Mouse (Mus musculus) layer of hippocampus, adult 9-11 months (tissue): ENCODE results near the gene Slc9a3.

Experiments
- DNase-seq: peaks from one replicate; pipeline ENCODE4 v3.0.0; 2022

Gene Slc9a3

GRCm38 (mm10) chr13:74145983-74146622, 24.8 kb downstream of the Slc9a3 start:
- DNase-seq = no peak

GRCm38 (mm10) chr13:74147327-74147726, 26.1 kb downstream of the Slc9a3 start:
- DNase-seq = no peak

GRCm38 (mm10) chr13:74166348-74167056, 45.2 kb downstream of the Slc9a3 start:
- DNase-seq = peak; percentile 17

- no peak for DNase-seq
These were observed 45.8 kb downstream of the Slc9a3 start for GRCm38 (mm10) chr13:74167057-74167413.

- DNase-seq = no peak
These were observed 46.2 kb downstream of the Slc9a3 start for GRCm38 (mm10) chr13:74167492-74167891.

DNA sequence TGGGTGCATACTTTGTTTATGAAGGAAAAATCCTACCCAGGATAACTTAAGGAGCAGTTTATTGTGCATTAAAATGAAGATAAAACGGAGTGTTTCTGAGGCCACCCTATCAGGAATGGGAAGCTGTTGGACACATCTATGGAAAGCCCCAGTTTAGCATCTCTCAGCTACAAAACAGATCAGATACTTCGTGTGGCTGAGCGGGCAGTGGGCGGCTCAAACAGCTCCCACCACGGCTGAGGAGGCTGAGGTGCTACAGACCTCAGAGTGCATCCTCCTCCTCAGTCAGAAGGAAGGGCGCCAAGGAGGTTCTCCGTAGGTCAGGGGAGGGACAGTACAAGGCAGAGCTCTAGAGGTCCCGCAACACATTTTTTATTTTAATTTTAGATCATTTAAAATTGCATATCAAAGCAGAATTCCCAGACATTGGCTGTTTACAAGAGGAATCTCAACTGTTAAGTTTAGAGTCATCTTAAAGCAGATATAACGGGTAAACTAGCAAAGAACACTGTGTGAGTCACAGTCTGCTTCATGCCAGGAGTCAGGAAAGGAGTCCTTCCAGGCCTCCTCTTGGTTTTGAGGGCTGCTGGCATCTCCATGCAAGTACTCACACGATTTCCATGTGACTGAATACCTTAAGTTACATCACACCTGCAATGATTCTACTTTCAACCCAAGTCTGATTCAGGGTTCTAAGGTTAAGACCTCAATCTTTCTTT, 48.3 kb downstream of the Slc9a3 start:
- DNase-seq = no peak

DNA sequence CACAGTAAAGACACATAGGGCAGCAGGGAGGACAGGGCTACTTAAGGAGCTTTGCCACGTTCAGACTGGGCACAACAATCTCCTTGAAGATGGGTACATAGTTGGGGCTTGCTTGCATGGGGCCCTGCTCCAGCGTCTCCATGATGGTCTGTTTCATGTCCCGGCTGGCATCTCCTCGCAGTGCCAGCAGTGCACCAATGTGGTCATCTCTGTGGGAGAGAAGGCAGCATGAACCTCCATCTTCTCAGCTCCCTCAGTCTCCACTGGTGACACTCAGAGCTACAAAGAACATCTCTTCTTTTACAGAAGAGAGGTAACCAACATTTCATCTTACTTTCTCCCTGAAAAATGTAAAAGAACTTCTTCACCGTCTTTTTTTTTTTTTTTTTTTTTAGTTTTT, 50.8 kb downstream of the Slc9a3 start:
- no peak for DNase-seq

- no peak for DNase-seq
These were observed 61.9 kb downstream of the Slc9a3 start for GRCm38 (mm10) chr13:74183011-74183695.

GRCm38 (mm10) chr13:74192613-74193012, 71.4 kb downstream of the Slc9a3 start:
- DNase-seq = no peak

DNA sequence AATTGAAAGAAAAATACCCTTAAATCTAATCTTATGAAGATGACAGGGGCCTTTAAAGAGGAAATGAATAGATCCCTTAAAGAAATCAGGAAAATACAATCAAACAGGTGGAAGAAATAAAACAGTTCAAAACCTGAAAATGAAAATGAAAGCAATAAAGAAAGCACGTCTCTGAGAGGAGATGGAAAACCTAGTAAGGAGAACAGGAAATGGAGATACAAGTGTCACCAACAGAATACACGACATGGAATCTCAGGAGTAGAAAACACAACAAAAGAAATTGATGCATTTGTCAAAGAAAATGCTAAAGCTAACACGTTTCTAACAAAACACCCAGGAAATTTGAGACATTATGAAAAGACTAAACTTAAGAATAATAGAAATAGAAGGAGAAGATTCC, 75.2 kb downstream of the Slc9a3 start:
- DNase-seq = no peak

DNA sequence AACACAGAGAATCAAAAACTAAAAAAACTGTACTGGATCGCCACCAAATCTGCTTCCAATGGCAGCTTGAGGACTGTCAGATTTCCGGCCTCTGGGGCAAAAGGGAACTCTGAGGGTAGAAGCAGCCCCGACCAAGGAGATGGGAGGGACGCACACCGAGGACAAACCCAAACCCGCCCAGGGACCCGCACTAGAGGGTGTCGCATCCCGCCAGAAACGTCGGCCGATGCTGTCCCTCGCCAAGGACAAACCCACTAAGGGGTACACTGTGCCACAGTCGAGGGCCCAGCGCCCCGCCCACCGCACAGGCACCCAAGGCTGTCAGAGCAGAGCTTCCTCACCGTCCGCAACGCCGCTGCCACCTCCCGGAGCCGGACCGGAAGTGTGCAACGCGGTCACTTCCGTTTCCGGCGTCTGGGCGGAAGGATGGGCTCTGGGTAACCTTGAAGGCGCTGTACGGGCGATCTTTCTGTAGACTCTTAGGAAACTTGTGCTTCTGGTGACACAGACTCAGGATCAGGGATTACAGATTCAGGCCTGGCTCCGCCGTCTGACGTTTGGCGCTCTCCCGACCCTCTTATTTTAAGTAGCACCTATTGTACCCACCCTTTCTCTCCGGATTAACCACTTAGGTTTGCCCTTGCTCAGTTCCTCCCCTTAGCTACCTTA, 87.2 kb downstream of the Slc9a3 start, which contains the start of gene Exoc3:
Gene Exoc3 (minus strand): TSS at position 416 of the 669 bp plus-strand sequence.
- DNase-seq = peak; percentile 90

DNA sequence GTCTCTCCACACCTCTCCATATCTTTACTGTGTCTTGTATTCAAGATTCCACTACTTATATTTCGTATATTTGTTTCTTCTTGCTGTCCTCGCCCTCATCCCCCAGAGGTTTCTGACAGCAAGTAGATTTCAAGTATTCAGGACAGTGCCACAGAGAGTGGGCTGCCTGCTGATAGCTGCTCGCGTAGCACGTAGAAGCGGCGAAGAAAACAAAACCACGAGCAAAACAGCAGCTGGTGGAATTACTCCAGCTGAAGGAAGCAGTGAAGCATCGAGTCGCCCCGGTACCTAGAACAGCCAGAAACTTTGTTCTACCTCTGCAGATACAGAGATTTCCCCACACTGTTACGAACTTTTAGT, 87.7 kb downstream of the Slc9a3 start:
- peak; percentile 18 for DNase-seq

DNA sequence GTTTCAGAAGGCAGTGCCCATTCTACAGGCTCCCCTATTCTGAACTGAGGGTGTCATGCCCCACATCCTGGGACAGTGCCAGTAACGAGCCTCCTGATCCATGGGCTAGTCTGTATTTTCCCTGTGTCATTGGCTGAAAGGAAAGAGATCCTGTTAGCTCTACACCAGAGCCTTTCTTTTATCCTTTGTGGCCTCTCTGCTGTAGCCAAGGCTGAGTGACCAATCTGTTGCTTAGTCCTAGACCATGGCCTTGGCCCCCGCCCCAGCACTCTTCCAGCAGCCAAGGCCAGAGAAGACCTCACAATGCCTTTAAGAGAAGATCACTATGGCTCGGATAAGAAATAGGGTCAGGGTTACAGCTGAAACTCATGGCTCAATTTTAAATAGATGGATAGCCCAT, 97.2 kb downstream of the Slc9a3 start:
- no peak for DNase-seq
